Mouse (Mus musculus): ENCODE results near the gene Senp3.

DNA sequence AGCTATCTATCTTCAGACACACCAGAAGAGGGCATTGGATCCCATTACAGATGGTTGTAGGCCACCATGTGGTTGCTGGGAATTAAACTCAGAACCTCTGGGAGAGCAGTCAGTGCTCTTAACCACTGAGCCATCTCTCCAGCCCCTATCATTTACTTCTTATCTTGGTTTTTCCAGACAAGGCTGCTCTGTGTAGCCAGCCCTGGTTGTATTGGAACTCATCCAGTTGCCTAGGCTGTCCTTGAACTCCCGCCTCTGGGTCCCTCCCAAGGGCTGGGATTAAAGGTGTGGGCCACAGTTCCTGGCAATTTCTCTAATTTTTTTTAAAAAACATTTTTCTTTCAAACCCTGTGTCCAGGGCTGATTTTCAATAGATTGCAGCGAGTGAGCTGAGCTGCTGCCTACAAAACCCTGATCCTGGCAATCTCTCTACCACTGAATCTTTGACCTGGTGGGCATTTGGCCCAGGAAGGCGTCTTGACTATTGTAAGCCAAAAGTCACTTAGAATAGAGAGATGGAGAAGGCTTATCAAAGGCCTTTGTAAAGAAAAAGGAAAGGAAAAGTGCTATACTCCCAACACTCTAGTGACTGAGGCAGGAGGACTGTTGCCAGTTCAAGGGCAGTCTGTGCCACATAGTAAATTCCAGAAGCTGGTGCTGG, 20.5 kb downstream of the Senp3 start:
- TF ChIP-seq CTCF (IDR thresholded peaks at IDR 0.05; ENCODE audit: borderline replicate concordance, insufficient read depth, low read length) (no peak), POLR2A (IDR thresholded peaks at IDR 0.05; ENCODE audit: low read depth, low read length) (no peak)
